Mouse (Mus musculus) CH12.LX (cell line): ENCODE measurements at regions not wholly inside any gene's neighbourhood (a gene's known extent, or its start where the extent isn't known, plus 50 kb on each side); places are given as distances from the start of the nearest gene placed in this dataset.

Source experiments
- DNase-seq: peaks from one replicate; pipeline ENCODE4 v3.0.0-alpha.2; 2013; ENCODE audit errors: extremely low read depth
- H3K27ac ChIP-seq: 2 replicates; pipeline ENCODE4 v1.5.1; 2012; ENCODE audit warnings: low read depth, mild to moderate bottlenecking, control low read depth, moderate library complexity; ENCODE audit not compliant: insufficient read depth
- H3K27me3 ChIP-seq: replicated peaks from 2 replicates; pipeline ENCODE3; 2012; ENCODE audit warnings: inconsistent platforms
- H3K36me3 ChIP-seq, 2 experiments: replicated peaks in 1 of 2; 2 replicates each; pipeline versions ENCODE3 to v1.6.1; 2012; ENCODE audit warnings: inconsistent platforms in 1 of 2, low read length in 1 of 2, mild to moderate bottlenecking in 1 of 2, mixed read lengths in 1 of 2, moderate library complexity in 1 of 2; ENCODE audit not compliant: control insufficient read depth in 1 of 2, insufficient read depth in 1 of 2
- H3K4me1 ChIP-seq, 2 experiments: 2 replicates each; pipeline ENCODE4 v1.6.1; 2012; ENCODE audit warnings: inconsistent platforms in 1 of 2, moderate library complexity in 1 of 2; ENCODE audit not compliant: insufficient read depth in 2 of 2, control insufficient read depth in 1 of 2
- H3K4me2 ChIP-seq: 2 replicates; pipeline ENCODE4 v1.6.1; 2012; ENCODE audit warnings: low read depth, mild to moderate bottlenecking, control low read depth; ENCODE audit not compliant: poor library complexity, insufficient read depth, severe bottlenecking
- H3K4me3 ChIP-seq, 3 experiments: fragments of 150-350 bp in 1 of 3; sonication (generic) in 1 of 3; replicated peaks in 1 of 3; 2 replicates each; pipeline versions ENCODE3 to v1.5.1; 2011 to 2012; ENCODE audit warnings: low read depth in 2 of 3, low read length in 2 of 3, mild to moderate bottlenecking in 2 of 3, moderate library complexity in 2 of 3, control low read depth in 1 of 3, improper control_type of control experiment in 1 of 3, inconsistent platforms in 1 of 3, mixed read lengths in 1 of 3; ENCODE audit not compliant: poor library complexity in 1 of 3
- H3K79me2 ChIP-seq: replicated peaks from 2 replicates; pipeline ENCODE4 v1.6.1; 2012; ENCODE audit warnings: mild to moderate bottlenecking, moderate library complexity; ENCODE audit not compliant: control insufficient read depth, poor library complexity, insufficient read depth, severe bottlenecking; ENCODE audit errors: extremely low read depth
- H3K9ac ChIP-seq: 2 replicates; pipeline ENCODE4 v1.6.1; 2012; ENCODE audit warnings: low read depth, mild to moderate bottlenecking, control low read depth, moderate library complexity; ENCODE audit not compliant: insufficient read depth
- H3K9me3 ChIP-seq: replicated peaks from 2 replicates; pipeline ENCODE3; 2012; ENCODE audit warnings: low read length, inconsistent platforms, mixed read lengths
- CHD2 ChIP-seq: IDR thresholded peaks from 2 replicates; pipeline ENCODE4 v1.6.1; 2011; ENCODE audit warnings: low read length, improper control_type of control experiment
- CTCF ChIP-seq, 2 experiments: IDR thresholded peaks in 1 of 2; conservative IDR thresholded peaks in 1 of 2; 2 replicates each; pipeline ENCODE4 v1.5.1; 2011 to 2012; ENCODE audit warnings: low read depth in 2 of 2, low read length in 2 of 2, improper control_type of control experiment in 1 of 2, inconsistent platforms in 1 of 2, mild to moderate bottlenecking in 1 of 2, moderate library complexity in 1 of 2
- E2F4 ChIP-seq: IDR thresholded peaks from 2 replicates; pipeline ENCODE4 v1.6.1; 2011; ENCODE audit warnings: low read depth, low read length, improper control_type of control experiment; ENCODE audit not compliant: insufficient replicate concordance
- ELF1 ChIP-seq: IDR thresholded peaks from 2 replicates; pipeline ENCODE4 v1.6.1; 2014; ENCODE audit warnings: low read depth, mild to moderate bottlenecking, inconsistent platforms, low read length, improper control_type of control experiment
- ETS1 ChIP-seq: conservative IDR thresholded peaks from 2 replicates; pipeline ENCODE4 v1.6.1; 2012; ENCODE audit warnings: low read depth, mild to moderate bottlenecking, inconsistent platforms, low read length, improper control_type of control experiment, moderate library complexity
- GABPA ChIP-seq: IDR thresholded peaks from 2 replicates; pipeline ENCODE4 v1.6.1; 2012; ENCODE audit warnings: low read depth, low read length, improper control_type of control experiment, inconsistent platforms; ENCODE audit not compliant: insufficient replicate concordance
- IRF4 ChIP-seq: IDR thresholded peaks from 2 replicates; pipeline ENCODE4 v1.6.1; 2014; ENCODE audit warnings: low read depth, mild to moderate bottlenecking, inconsistent platforms, low read length, improper control_type of control experiment
- JUND ChIP-seq: conservative IDR thresholded peaks from 2 replicates; pipeline ENCODE4 v1.6.1; 2011; ENCODE audit warnings: low read depth, low read length, improper control_type of control experiment
- KAT2A ChIP-seq: IDR thresholded peaks from 2 replicates; pipeline ENCODE4 v1.6.1; 2012; ENCODE audit warnings: low read length, improper control_type of control experiment, inconsistent platforms; ENCODE audit not compliant: insufficient replicate concordance
- MAFK ChIP-seq: IDR thresholded peaks from 2 replicates; pipeline ENCODE4 v1.6.1; 2011; ENCODE audit warnings: low read length, improper control_type of control experiment; ENCODE audit not compliant: insufficient replicate concordance
- MAZ ChIP-seq: IDR thresholded peaks from 2 replicates; pipeline ENCODE4 v1.6.1; 2012; ENCODE audit warnings: low read depth, mild to moderate bottlenecking, inconsistent platforms, low read length, improper control_type of control experiment, moderate library complexity
- MYC ChIP-seq: IDR thresholded peaks from 2 replicates; pipeline ENCODE4 v1.6.1; 2011; ENCODE audit warnings: low read depth, mild to moderate bottlenecking, improper control_type of control experiment, low read length
- NELFE ChIP-seq: IDR thresholded peaks from 2 replicates; pipeline ENCODE4 v1.6.1; 2011; ENCODE audit warnings: low read depth, low read length, improper control_type of control experiment
- NRF1 ChIP-seq: IDR thresholded peaks from 2 replicates; pipeline ENCODE4 v1.6.1; 2014; ENCODE audit warnings: low read depth, mild to moderate bottlenecking, inconsistent platforms, low read length, improper control_type of control experiment, moderate library complexity
- PAX5 ChIP-seq: IDR thresholded peaks from 2 replicates; pipeline ENCODE4 v1.6.1; 2012; ENCODE audit warnings: low read length, inconsistent platforms, mixed read lengths
- POLR2A ChIP-seq: IDR thresholded peaks from 2 replicates; pipeline ENCODE4 v1.6.1; 2011; ENCODE audit warnings: low read depth, mild to moderate bottlenecking, improper control_type of control experiment, low read length
- POLR2AphosphoS2 ChIP-seq: IDR thresholded peaks from 2 replicates; pipeline ENCODE4 v1.6.1; 2011; ENCODE audit warnings: low read depth, low read length, improper control_type of control experiment
- RAD21 ChIP-seq: IDR thresholded peaks from 2 replicates; pipeline ENCODE4 v1.6.1; 2011; ENCODE audit warnings: low read depth, mild to moderate bottlenecking, low read length, improper control_type of control experiment, moderate library complexity
- RCOR1 ChIP-seq: conservative IDR thresholded peaks from 2 replicates; pipeline ENCODE4 v1.6.1; 2012; ENCODE audit warnings: low read depth, mild to moderate bottlenecking, inconsistent platforms, low read length, improper control_type of control experiment
- TBP ChIP-seq: conservative IDR thresholded peaks from 2 replicates; pipeline ENCODE4 v1.6.1; 2011; ENCODE audit warnings: low read depth, low read length, improper control_type of control experiment
- TCF12 ChIP-seq: IDR thresholded peaks from 2 replicates; pipeline ENCODE4 v1.6.1; 2014; ENCODE audit warnings: low read depth, mild to moderate bottlenecking, inconsistent platforms, low read length, improper control_type of control experiment
- USF1 ChIP-seq: IDR thresholded peaks from 2 replicates; pipeline ENCODE4 v1.6.1; 2014; ENCODE audit warnings: low read depth, mild to moderate bottlenecking, inconsistent platforms, low read length, improper control_type of control experiment
- USF2 ChIP-seq: conservative IDR thresholded peaks from 2 replicates; pipeline ENCODE4 v1.6.1; 2011; ENCODE audit warnings: low read depth, low read length, improper control_type of control experiment
- ZKSCAN1 ChIP-seq: IDR thresholded peaks from 2 replicates; pipeline ENCODE4 v1.6.1; 2012; ENCODE audit warnings: low read depth, inconsistent platforms, low read length, improper control_type of control experiment, borderline replicate concordance
- ZMIZ1 ChIP-seq: IDR thresholded peaks from 2 replicates; pipeline ENCODE4 v1.6.1; 2012; ENCODE audit warnings: low read depth, mild to moderate bottlenecking, inconsistent platforms, low read length, improper control_type of control experiment
- ZNF384 ChIP-seq: IDR thresholded peaks from 2 replicates; pipeline ENCODE4 v1.6.1; 2012; ENCODE audit warnings: low read depth, low read length, improper control_type of control experiment, inconsistent platforms
- dilution Hi-C: fragments of 300-500 bp; cut with MboI; formaldehyde crosslinking; loops from 2 replicates; pipeline ENCODE4 v1.14.3; 2020; ENCODE audit warnings: low sequenced_read_pairs; ENCODE audit not compliant: extremely low pct_unique_long_range_greater_than_20kb, extremely low pct_ligation_motif_present
- in situ Hi-C: fragments of 300-500 bp; cut with MboI; formaldehyde crosslinking; loops from 3 replicates; pipeline ENCODE4 v1.14.3; 2019; ENCODE audit warnings: low sequenced_read_pairs, low pct_ligation_motif_present, low pct_unique_long_range_greater_than_20kb, mixed read lengths

DNA sequence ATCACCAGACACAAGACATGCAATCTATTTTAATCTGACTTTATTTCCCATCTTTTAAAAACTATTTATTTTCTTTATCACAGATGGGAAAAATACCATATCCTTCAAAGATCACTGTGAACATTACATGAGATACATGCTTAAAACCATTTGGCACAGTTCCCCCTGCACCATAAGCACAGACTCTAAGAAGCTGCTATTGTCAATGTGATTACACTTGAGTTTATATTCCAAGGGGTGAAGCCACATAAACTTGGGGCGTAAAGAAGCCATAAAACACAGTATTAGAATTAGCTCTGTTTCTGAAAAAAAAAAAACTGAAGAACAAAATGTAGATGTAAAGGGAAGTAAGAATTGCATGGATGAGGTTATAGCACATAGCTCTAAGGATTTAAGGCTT, 762.1 kb downstream of the Tlr4 start:
- no peak overlapping the region for H3K4me2 ChIP-seq
- H3K4me3 ChIP-seq: no peak overlapping the region
- H3K27ac ChIP-seq: no peak overlapping the region
- H3K4me1 ChIP-seq: no peaks in the 10 kb centered on the region
- H3K9ac ChIP-seq: no peak overlapping the region
- no peaks in the 10 kb centered on the region for H3K79me2 ChIP-seq
- H3K9me3 ChIP-seq: peaks cover 13% of the 10 kb centered on the region
- TF ChIP-seq PAX5: no peak
- TF ChIP-seq TCF12: no peak
- no peak for TF ChIP-seq ZKSCAN1
- no peak for TF ChIP-seq POLR2AphosphoS2
- TF ChIP-seq USF2: no peak
- TF ChIP-seq CTCF (conservative IDR thresholded peaks at IDR 0.05 in 1 of 2, IDR thresholded peaks at IDR 0.05 in 1 of 2; ENCODE audit: low read depth in 2 of 2, low read length in 2 of 2): no peak
- no peak for TF ChIP-seq RAD21
- no peak for TF ChIP-seq NELFE
- no peak for TF ChIP-seq TBP
- TF ChIP-seq JUND: no peak
- no peak for TF ChIP-seq ELF1
- no peaks in the 10 kb centered on the region for H3K36me3 ChIP-seq
- DNase-seq: no peak
- in situ Hi-C loops (no loop called here), dilution Hi-C loops (no loop called here)
- no peaks in the 10 kb centered on the region for H3K27me3 ChIP-seq

DNA sequence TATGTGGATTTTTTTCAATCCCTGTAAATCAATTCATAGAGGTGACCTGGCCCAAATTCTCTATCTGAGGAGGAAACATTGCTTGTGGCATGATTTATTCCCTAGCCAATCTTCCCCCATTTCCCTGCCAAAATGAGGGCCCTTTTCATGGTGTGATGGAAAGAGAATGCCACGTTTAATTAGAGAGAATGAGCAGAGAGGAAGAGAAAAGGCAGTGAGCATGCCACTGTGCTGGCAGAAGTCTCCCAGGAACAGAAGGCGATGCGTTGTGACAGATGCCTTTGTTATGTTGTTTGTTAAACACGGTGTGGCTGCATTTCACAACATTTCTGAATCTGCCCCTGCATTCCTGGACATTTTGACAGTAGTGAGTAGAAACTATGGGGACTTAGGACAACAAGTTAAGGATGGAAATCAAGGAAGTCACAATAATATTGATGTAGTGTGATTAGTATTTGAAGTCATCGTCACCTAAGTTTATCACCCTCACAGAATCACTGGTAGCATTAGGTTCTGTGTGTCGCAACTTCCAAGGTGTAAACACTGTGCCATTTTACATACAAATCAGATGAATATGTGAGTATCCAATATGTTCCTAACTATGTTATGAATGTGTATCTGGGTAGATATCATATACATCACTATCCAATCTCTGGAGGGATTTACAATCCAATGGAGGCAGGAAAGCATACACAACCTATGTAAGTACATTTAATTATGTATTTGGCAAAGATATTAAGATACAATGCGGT, 762.8 kb downstream of the Tlr4 start:
- Histone ChIP-seq H3K36me3 (no peaks in the 10 kb centered on the region), H3K4me1 (no peaks in the 10 kb centered on the region), H3K4me2 (no peak overlapping the region), H3K79me2 (no peaks in the 10 kb centered on the region), H3K9me3 (peaks cover 15% of the 10 kb centered on the region), H3K4me3 (no peak overlapping the region), H3K27me3 (no peaks in the 10 kb centered on the region), H3K9ac (no peak overlapping the region), H3K27ac (no peak overlapping the region)
- DNase-seq: no peak
- in situ Hi-C loops (no loop called here), dilution Hi-C loops (no loop called here)
- no peak for TF ChIP-seq POLR2A
- no peak for TF ChIP-seq GABPA
- TF ChIP-seq TCF12: no peak
- no peak for TF ChIP-seq ETS1
- TF ChIP-seq KAT2A: no peak
- no peak for TF ChIP-seq MAZ
- no peak for TF ChIP-seq MAFK
- TF ChIP-seq ZMIZ1: no peak
- TF ChIP-seq NRF1: no peak
- no peak for TF ChIP-seq POLR2AphosphoS2
- TF ChIP-seq E2F4: no peak
- TF ChIP-seq CHD2: no peak
- TF ChIP-seq IRF4: no peak
- TF ChIP-seq RAD21: no peak
- no peak for TF ChIP-seq MYC
- no peak for TF ChIP-seq USF1
- no peak for TF ChIP-seq RCOR1
- TF ChIP-seq ZNF384: no peak
- no peak for TF ChIP-seq PAX5
